In genomic region chrX:20662716-20663443, GRCm38 (mm10) we compare ENCODE assay signal across 8 mouse cellular contexts. TPM values are rescaled to one million over a fixed set of nuclear protein-coding genes. Genes with fewer than 3 reads are reported as not detected.
DNase-seq lines count a peak whose midpoint lies in the region; ATAC-seq and TF ChIP-seq lines count a peak whose summit lies in the region.

No protein-coding gene starts in this region.

- no peak for TF ChIP-seq EP300 in CH12.LX (IDR thresholded peaks at IDR 0.05; ENCODE audit: low read length)
- peak; percentile 59; the same call in 1 of the 2 replicates for TF ChIP-seq EP300 in heart, postnatal 0 days (IDR thresholded peaks at IDR 0.05; ENCODE audit: low read depth)

- peak; percentile 71 for TF ChIP-seq RAD21 in CH12.LX (IDR thresholded peaks at IDR 0.05; ENCODE audit: low read depth, low read length)

- DNase-seq in CH12.LX (ENCODE audit: extremely low read depth): peak; percentile 87
- DNase-seq in c-Kit-positive CD71-positive TER-119-negative erythroid progenitor cells, embryonic 14.5 days (ENCODE audit: low read depth): peak; percentile 83
- DNase-seq in forebrain, embryonic 11.5 days (ENCODE audit: low spot score): peak; percentile 88
- peak; percentile 76 for DNase-seq in heart, postnatal 0 days (ENCODE audit: low spot score)
- peak; percentile 82 to 91 for DNase-seq in kidney, postnatal 4 days

- H3K9me3 ChIP-seq in CH12.LX (replicated peaks; ENCODE audit: low read length): no peaks in the 10 kb centered on the region
- H3K9me3 ChIP-seq in forebrain, embryonic 11.5 days (ENCODE audit: control insufficient read depth, low read length): no peaks in the 10 kb centered on the region
- no peaks in the 10 kb centered on the region for H3K9me3 ChIP-seq in heart, postnatal 0 days (replicated peaks; ENCODE audit: control insufficient read depth, low read length)
- no peaks in the 10 kb centered on the region for H3K9me3 ChIP-seq in liver, embryonic 16.5 days (replicated peaks; ENCODE audit: control insufficient read depth, low read length)
- H3K9me3 ChIP-seq in neural tube, embryonic 13.5 days: no peaks in the 10 kb centered on the region

- peak; percentile 77 for TF ChIP-seq POLR2A in CH12.LX (IDR thresholded peaks at IDR 0.05; ENCODE audit: low read depth, low read length)
- TF ChIP-seq POLR2A in testis, adult 2 months (IDR thresholded peaks at IDR 0.05; ENCODE audit: control insufficient read depth, low read depth, low read length): peak; percentile 49; the same call in 1 of the 2 replicates

- ATAC-seq in forebrain, embryonic 11.5 days (replicated peaks; ENCODE audit: low FRiP score): peak; percentile 88
- ATAC-seq in heart, postnatal 0 days (ENCODE audit: insufficient read depth, low read depth): peak; percentile 88
- ATAC-seq in liver, embryonic 16.5 days (ENCODE audit: low read depth): peak; percentile 86
- peak; percentile 90 for ATAC-seq in neural tube, embryonic 13.5 days (ENCODE audit: low read depth)

- peak overlapping the region; percentile 76 for H3K27ac ChIP-seq in CH12.LX (ENCODE audit: insufficient read depth, low read depth)
- H3K27ac ChIP-seq in forebrain, embryonic 11.5 days (ENCODE audit: low read depth, low read length): peak overlapping the region; percentile 41; the same call in 1 of the 2 replicates
- peak overlapping the region; percentile 80 for H3K27ac ChIP-seq in heart, postnatal 0 days (ENCODE audit: low read depth)
- H3K27ac ChIP-seq in liver, embryonic 16.5 days (ENCODE audit: low read length): peak overlapping the region; percentile 59
- peak overlapping the region; percentile 93 for H3K27ac ChIP-seq in neural tube, embryonic 13.5 days (replicated peaks)
- peak overlapping the region; percentile 84 for H3K27ac ChIP-seq in testis, adult 2 months (ENCODE audit: control insufficient read depth, insufficient read depth, low read depth, low read length)

- peak in 1 of 2 experiments; percentile 68; a peak in 2 of 4 replicates for TF ChIP-seq CTCF in CH12.LX (conservative IDR thresholded peaks at IDR 0.05 in 1 of 2, IDR thresholded peaks at IDR 0.05 in 1 of 2; ENCODE audit: low read depth in 2 of 2, low read length in 2 of 2)
- peak; percentile 61 for TF ChIP-seq CTCF in heart, postnatal 0 days (IDR thresholded peaks at IDR 0.05; ENCODE audit: low read depth)
- no peak for TF ChIP-seq CTCF in testis, adult 2 months (IDR thresholded peaks at IDR 0.05; ENCODE audit: control insufficient read depth, insufficient read depth, insufficient replicate concordance, low read depth, low read length)

- dilution Hi-C loops in CH12.LX (cut with MboI; ENCODE audit: extremely low pct_ligation_motif_present, extremely low pct_unique_long_range_greater_than_20kb, low sequenced_read_pairs): no loop called here

- H3K4me1 ChIP-seq in CH12.LX (ENCODE audit: control insufficient read depth in 1 of 2, insufficient read depth in 2 of 2): peaks cover 0 to 17% of the 10 kb centered on the region in 2 experiments; a peak in 2 of 4 replicates
- H3K4me1 ChIP-seq in forebrain, embryonic 11.5 days (replicated peaks; ENCODE audit: control insufficient read depth, insufficient read depth, low read length): no peaks in the 10 kb centered on the region
- H3K4me1 ChIP-seq in heart, postnatal 0 days (ENCODE audit: control insufficient read depth, insufficient read depth): 0 out of 2 replicates have a peak, but pooled peaks cover 7% of the 10 kb centered on the region
- no peaks in the 10 kb centered on the region; the same call in 1 of the 2 replicates for H3K4me1 ChIP-seq in liver, embryonic 16.5 days (ENCODE audit: control insufficient read depth, low read depth, low read length)
- peaks cover 41% of the 10 kb centered on the region for H3K4me1 ChIP-seq in neural tube, embryonic 13.5 days (replicated peaks)
- no peaks in the 10 kb centered on the region; the same call in 1 of the 2 replicates for H3K4me1 ChIP-seq in testis, adult 2 months (ENCODE audit: control insufficient read depth, insufficient read depth, low read length)

- no peaks in the 10 kb centered on the region for H3K27me3 ChIP-seq in CH12.LX (replicated peaks)
- no peaks in the 10 kb centered on the region for H3K27me3 ChIP-seq in forebrain, embryonic 11.5 days (ENCODE audit: control insufficient read depth, insufficient read depth, low read length)
- H3K27me3 ChIP-seq in heart, postnatal 0 days (ENCODE audit: control insufficient read depth, insufficient read depth, low read length): no peaks in the 10 kb centered on the region
- no peaks in the 10 kb centered on the region for H3K27me3 ChIP-seq in liver, embryonic 16.5 days (ENCODE audit: control insufficient read depth, insufficient read depth, low read depth, low read length)
- no peaks in the 10 kb centered on the region for H3K27me3 ChIP-seq in neural tube, embryonic 13.5 days
- H3K27me3 ChIP-seq in testis, adult 2 months (ENCODE audit: control insufficient read depth, insufficient read depth, low read length): no peaks in the 10 kb centered on the region

- H3K9ac ChIP-seq in CH12.LX (ENCODE audit: insufficient read depth, low read depth): peak overlapping the region; percentile 95
- H3K9ac ChIP-seq in forebrain, embryonic 11.5 days (ENCODE audit: low read length): peak overlapping the region; percentile 70
- H3K9ac ChIP-seq in heart, postnatal 0 days (replicated peaks; ENCODE audit: low read depth, low read length): peak overlapping the region; percentile 72
- peak overlapping the region; percentile 80 for H3K9ac ChIP-seq in liver, embryonic 16.5 days (ENCODE audit: low read depth, low read length)
- H3K9ac ChIP-seq in neural tube, embryonic 13.5 days: peak overlapping the region; percentile 87

- peak overlapping the region; percentile 69 to 97 (median 76) for H3K4me3 ChIP-seq in CH12.LX (replicated peaks in 1 of 3; ENCODE audit: low read depth in 2 of 3, low read length in 2 of 3, poor library complexity in 1 of 3)
- H3K4me3 ChIP-seq in forebrain, embryonic 11.5 days (ENCODE audit: low read depth, low read length): peak overlapping the region; percentile 56
- peak overlapping the region; percentile 62 for H3K4me3 ChIP-seq in heart, postnatal 0 days (ENCODE audit: low read depth, low read length)
- H3K4me3 ChIP-seq in liver, embryonic 16.5 days (ENCODE audit: low read depth, low read length): peak overlapping the region; percentile 77
- peak overlapping the region; percentile 65 for H3K4me3 ChIP-seq in neural tube, embryonic 13.5 days
- peak overlapping the region; percentile 95 for H3K4me3 ChIP-seq in testis, adult 2 months (ENCODE audit: control insufficient read depth, low read depth, low read length)

- peaks cover 37% of the 10 kb centered on the region for H3K79me2 ChIP-seq in CH12.LX (replicated peaks; ENCODE audit: control insufficient read depth, extremely low read depth, insufficient read depth, poor library complexity, severe bottlenecking)

- 17% methylated on average over 27 of the region's 28 CpGs for WGBS in forebrain, embryonic 11.5 days
- WGBS in heart, postnatal 0 days: 13% methylated on average over 25 of the region's 28 CpGs
- 14% methylated on average over 28 of the region's 28 CpGs for WGBS in liver, embryonic 16.5 days (ENCODE audit: insufficient replicate concordance)
- WGBS in neural tube, embryonic 13.5 days: 18% methylated on average over 24 of the region's 28 CpGs

- H3K36me3 ChIP-seq in CH12.LX (replicated peaks in 1 of 2; ENCODE audit: control insufficient read depth in 1 of 2, insufficient read depth in 1 of 2, low read length in 1 of 2): peaks cover 2 to 16% of the 10 kb centered on the region in 2 experiments
- no peaks in the 10 kb centered on the region for H3K36me3 ChIP-seq in forebrain, embryonic 11.5 days (ENCODE audit: control insufficient read depth, insufficient read depth, low read length)
- peaks cover 2% of the 10 kb centered on the region; the same call in 1 of the 2 replicates for H3K36me3 ChIP-seq in heart, postnatal 0 days (replicated peaks; ENCODE audit: control insufficient read depth, insufficient read depth, low read length)
- H3K36me3 ChIP-seq in liver, embryonic 16.5 days (ENCODE audit: control insufficient read depth, insufficient read depth): no peaks in the 10 kb centered on the region
- peaks cover 16% of the 10 kb centered on the region for H3K36me3 ChIP-seq in neural tube, embryonic 13.5 days
- H3K36me3 ChIP-seq in testis, adult 2 months (ENCODE audit: control insufficient read depth, insufficient read depth, low read length): no peaks in the 10 kb centered on the region

- H3K4me2 ChIP-seq in CH12.LX (ENCODE audit: insufficient read depth, low read depth, poor library complexity, severe bottlenecking): peak overlapping the region; percentile 62; the same call in 1 of the 2 replicates
- peak overlapping the region; percentile 57 for H3K4me2 ChIP-seq in forebrain, embryonic 11.5 days (ENCODE audit: low read depth, low read length, severe bottlenecking)
- H3K4me2 ChIP-seq in heart, postnatal 0 days (ENCODE audit: low read depth, low read length): peak overlapping the region; percentile 75
- peak overlapping the region; percentile 63 for H3K4me2 ChIP-seq in liver, embryonic 16.5 days (ENCODE audit: low read depth, low read length)
- H3K4me2 ChIP-seq in neural tube, embryonic 13.5 days: peak overlapping the region; percentile 65

- in situ Hi-C loops in CH12.LX (cut with MboI; ENCODE audit: low pct_ligation_motif_present, low pct_unique_long_range_greater_than_20kb, low sequenced_read_pairs): loop anchor here (10.0 to 25.0 kb wide), 2 partner anchors 112 to 274 kb away; partner anchors contain the start of gene Cfp

RNA-seq across cellular contexts. Expression of gene Uba1, which starts 4.8 kb away (rescaled TPM):
- total RNA-seq in CH12.LX (2012; rRNA removed): 164 and 177 TPM in 2 replicates
- 138 and 142 TPM in 2 replicates for total RNA-seq in CH12.LX (2014; rRNA removed)
- polyA plus RNA-seq in CH12.LX (2012; ENCODE audit: insufficient read length, low read depth): 202 and 218 TPM in 2 replicates
- polyA plus RNA-seq in forebrain, embryonic 11.5 days (2014; fragmentation: Nextera tagmentation; extraction: Ambion mirVana): 294 and 300 TPM in 2 replicates
- total RNA-seq in heart, postnatal 0 days (2014; rRNA removed; ENCODE audit: low replicate concordance): 258 and 314 TPM in 2 replicates
- polyA plus RNA-seq in heart, postnatal 0 days (2015; fragmentation: Nextera tagmentation; extraction: Ambion mirVana): 100 and 105 TPM in 2 replicates
- polyA plus RNA-seq in liver, embryonic 16.5 days (2015; fragmentation: Nextera tagmentation; extraction: Ambion mirVana): 95.5 and 99.1 TPM in 2 replicates
- polyA plus RNA-seq in neural tube, embryonic 13.5 days (2015; fragmentation: Nextera tagmentation; extraction: Ambion mirVana): 390 TPM in 2 replicates
- polyA plus RNA-seq in testis, adult 2 months (2012; rRNA removed): 122 and 144 TPM in 2 replicates

RNA-seq across cellular contexts. Expression of gene Cdk16, which starts 24.9 kb away (rescaled TPM):
- total RNA-seq in CH12.LX (2012; rRNA removed) (17.4 and 18.5 TPM in 2 replicates), CH12.LX (2014; rRNA removed) (10.1 and 11.1 TPM in 2 replicates)
- polyA plus RNA-seq in CH12.LX (2012; ENCODE audit: insufficient read length, low read depth): 21.3 and 27.0 TPM in 2 replicates
- polyA plus RNA-seq in forebrain, embryonic 11.5 days (2014; fragmentation: Nextera tagmentation; extraction: Ambion mirVana): 117 and 123 TPM in 2 replicates
- 154 and 171 TPM in 2 replicates for total RNA-seq in heart, postnatal 0 days (2014; rRNA removed; ENCODE audit: low replicate concordance)
- 83.1 and 83.4 TPM in 2 replicates for polyA plus RNA-seq in heart, postnatal 0 days (2015; fragmentation: Nextera tagmentation; extraction: Ambion mirVana)
- 25.1 and 29.1 TPM in 2 replicates for polyA plus RNA-seq in liver, embryonic 16.5 days (2015; fragmentation: Nextera tagmentation; extraction: Ambion mirVana)
- polyA plus RNA-seq in neural tube, embryonic 13.5 days (2015; fragmentation: Nextera tagmentation; extraction: Ambion mirVana): 145 and 146 TPM in 2 replicates
- 135 and 145 TPM in 2 replicates for polyA plus RNA-seq in testis, adult 2 months (2012; rRNA removed)

RNA-seq across cellular contexts. Expression of gene Usp11, which starts 40.8 kb away (rescaled TPM):
- total RNA-seq in CH12.LX (2012; rRNA removed) (6.2 and 11.2 TPM in 2 replicates), CH12.LX (2014; rRNA removed) (4.0 and 4.9 TPM in 2 replicates)
- polyA plus RNA-seq in CH12.LX (2012; ENCODE audit: insufficient read length, low read depth): 5.3 and 6.3 TPM in 2 replicates
- 69.5 and 74.3 TPM in 2 replicates for polyA plus RNA-seq in forebrain, embryonic 11.5 days (2014; fragmentation: Nextera tagmentation; extraction: Ambion mirVana)
- total RNA-seq in heart, postnatal 0 days (2014; rRNA removed; ENCODE audit: low replicate concordance): 20.8 and 28.8 TPM in 2 replicates
- 10.2 and 11.4 TPM in 2 replicates for polyA plus RNA-seq in heart, postnatal 0 days (2015; fragmentation: Nextera tagmentation; extraction: Ambion mirVana)
- polyA plus RNA-seq in liver, embryonic 16.5 days (2015; fragmentation: Nextera tagmentation; extraction: Ambion mirVana): 5.9 and 6.7 TPM in 2 replicates
- polyA plus RNA-seq in neural tube, embryonic 13.5 days (2015; fragmentation: Nextera tagmentation; extraction: Ambion mirVana): 91.5 and 94.7 TPM in 2 replicates
- polyA plus RNA-seq in testis, adult 2 months (2012; rRNA removed): 4.9 and 5.6 TPM in 2 replicates

RNA-seq across cellular contexts. Expression of gene Ndufb11, which starts 45.5 kb away (rescaled TPM):
- 166 and 176 TPM in 2 replicates for total RNA-seq in CH12.LX (2012; rRNA removed)
- total RNA-seq in CH12.LX (2014; rRNA removed): 156 and 165 TPM in 2 replicates
- polyA plus RNA-seq in CH12.LX (2012; ENCODE audit: insufficient read length, low read depth): 159 and 161 TPM in 2 replicates
- 172 and 184 TPM in 2 replicates for polyA plus RNA-seq in forebrain, embryonic 11.5 days (2014; fragmentation: Nextera tagmentation; extraction: Ambion mirVana)
- total RNA-seq in heart, postnatal 0 days (2014; rRNA removed; ENCODE audit: low replicate concordance): 426 and 506 TPM in 2 replicates
- polyA plus RNA-seq in heart, postnatal 0 days (2015; fragmentation: Nextera tagmentation; extraction: Ambion mirVana): 979 and 1,041 TPM in 2 replicates
- 168 TPM in 2 replicates for polyA plus RNA-seq in liver, embryonic 16.5 days (2015; fragmentation: Nextera tagmentation; extraction: Ambion mirVana)
- polyA plus RNA-seq in neural tube, embryonic 13.5 days (2015; fragmentation: Nextera tagmentation; extraction: Ambion mirVana): 238 and 249 TPM in 2 replicates
- 18.3 and 23.6 TPM in 2 replicates for polyA plus RNA-seq in testis, adult 2 months (2012; rRNA removed)

RNA-seq across cellular contexts. Expression of gene Rbm10, which starts 45.6 kb away (rescaled TPM):
- total RNA-seq in CH12.LX (2012; rRNA removed) (81.5 and 83.8 TPM in 2 replicates), CH12.LX (2014; rRNA removed) (49.9 and 55.7 TPM in 2 replicates)
- 67.1 and 71.1 TPM in 2 replicates for polyA plus RNA-seq in CH12.LX (2012; ENCODE audit: insufficient read length, low read depth)
- 88.9 and 95.9 TPM in 2 replicates for polyA plus RNA-seq in forebrain, embryonic 11.5 days (2014; fragmentation: Nextera tagmentation; extraction: Ambion mirVana)
- 45.6 and 55.8 TPM in 2 replicates for total RNA-seq in heart, postnatal 0 days (2014; rRNA removed; ENCODE audit: low replicate concordance)
- polyA plus RNA-seq in heart, postnatal 0 days (2015; fragmentation: Nextera tagmentation; extraction: Ambion mirVana): 21.0 and 24.1 TPM in 2 replicates
- 26.6 and 28.4 TPM in 2 replicates for polyA plus RNA-seq in liver, embryonic 16.5 days (2015; fragmentation: Nextera tagmentation; extraction: Ambion mirVana)
- polyA plus RNA-seq in neural tube, embryonic 13.5 days (2015; fragmentation: Nextera tagmentation; extraction: Ambion mirVana): 58.0 and 61.7 TPM in 2 replicates
- polyA plus RNA-seq in testis, adult 2 months (2012; rRNA removed): 9.2 and 11.8 TPM in 2 replicates

Comparison
In these comparisons a context has a peak if more than half of its experiments do, and no peak if none do; other contexts are left out.
1. Peak in every context shown above with its lines: DNase-seq, ATAC-seq, H3K4me3 ChIP-seq and H3K27ac ChIP-seq.
2. H3K27ac ChIP-seq: peak in every context shown above with its lines; median percentile 93 in neural tube, embryonic 13.5 days; 84 in testis, adult 2 months; 80 in heart, postnatal 0 days; 76 in CH12.LX; 59 in liver, embryonic 16.5 days; 41 in forebrain, embryonic 11.5 days.